Mouse (Mus musculus) cerebellum, postnatal 14 days (tissue): Measurements from ENCODE around the gene Mc1r.

Experiments
- DNase-seq, 2 experiments: peaks; one replicate each; pipeline ENCODE4 v3.0.0; 2021; ENCODE audit warnings: mixed read lengths in 2 of 2

Gene Mc1r

GRCm38 (mm10) chr8:123406786-123407185, at the start of gene Mc1r:
Gene Mc1r, plus strand, starts transcription at chr8:123407107.
- peak; percentile 84 to 89 for DNase-seq

- peak; percentile 91 for DNase-seq
These were observed 45.7 kb upstream of the Mc1r start for GRCm38 (mm10) chr8:123361082-123361739.

GRCm38 (mm10) chr8:123373403-123374238, 33.3 kb upstream of the Mc1r start, which contains the start of gene Tcf25:
Gene Tcf25, plus strand, starts transcription at chr8:123373753.
- peak; percentile 97 to 98 for DNase-seq

- DNase-seq, result peak; percentile 97 to 99
These were observed 32.7 kb upstream of the Mc1r start for GRCm38 (mm10) chr8:123374239-123374578.

- DNase-seq, result no peak
These were observed 31.2 kb upstream of the Mc1r start for GRCm38 (mm10) chr8:123375701-123376100.

GRCm38 (mm10) chr8:123376106-123376505, 30.8 kb upstream of the Mc1r start:
- no peak for DNase-seq

- no peak for DNase-seq
These were observed 25.2 kb upstream of the Mc1r start for GRCm38 (mm10) chr8:123381711-123382110.

- DNase-seq, result no peak
These were observed 24.4 kb upstream of the Mc1r start for GRCm38 (mm10) chr8:123382516-123382915.

GRCm38 (mm10) chr8:123384883-123385540, 21.9 kb upstream of the Mc1r start:
- peak; percentile 46 to 71 for DNase-seq

- no peak for DNase-seq
These were observed 19.9 kb upstream of the Mc1r start for GRCm38 (mm10) chr8:123387041-123387440.

- DNase-seq, result no peak
These were observed 19.1 kb upstream of the Mc1r start for GRCm38 (mm10) chr8:123387801-123388200.

GRCm38 (mm10) chr8:123389026-123389425, 17.9 kb upstream of the Mc1r start:
- DNase-seq, result peak; percentile 58

GRCm38 (mm10) chr8:123398308-123398707, 8.6 kb upstream of the Mc1r start:
- no peak for DNase-seq

GRCm38 (mm10) chr8:123401936-123402335, 5.0 kb upstream of the Mc1r start:
- DNase-seq, result no peak

- no peak for DNase-seq
These were observed 4.1 kb upstream of the Mc1r start for GRCm38 (mm10) chr8:123402730-123403326.

- no peak for DNase-seq
These were observed 2.4 kb upstream of the Mc1r start for GRCm38 (mm10) chr8:123404521-123404920.

GRCm38 (mm10) chr8:123407612-123408011, 705 bp downstream of the Mc1r start:
- DNase-seq, result no peak

- DNase-seq, result peak in 1 of 2 experiments; percentile 44
These were observed 2.0 kb downstream of the Mc1r start for GRCm38 (mm10) chr8:123408586-123409544.

- peak; percentile 69 to 80 for DNase-seq
These were observed 3.2 kb downstream of the Mc1r start for GRCm38 (mm10) chr8:123410049-123410587.

GRCm38 (mm10) chr8:123410788-123411187, 3.9 kb downstream of the Mc1r start:
- no peak for DNase-seq

GRCm38 (mm10) chr8:123411246-123411645, 4.3 kb downstream of the Mc1r start, which contains the start of gene Tubb3:
Gene Tubb3, plus strand, starts transcription at chr8:123411424.
- peak; percentile 93 to 96 for DNase-seq
